In the genomic region with DNA sequence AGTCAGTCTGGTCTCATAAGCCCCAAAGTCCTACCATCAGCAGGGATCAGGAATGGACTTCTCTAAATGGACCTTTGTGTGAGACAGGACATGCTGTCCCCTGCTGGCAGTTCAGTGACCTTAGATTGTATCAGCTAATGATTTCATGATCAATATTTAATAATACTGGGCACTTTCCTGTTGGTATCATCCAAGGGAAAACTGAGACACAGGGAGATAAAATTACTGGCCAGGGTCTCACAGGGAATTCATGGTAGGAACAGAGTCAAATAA, we compare ENCODE assay signal across 15 mouse cellular contexts. TPM values are rescaled to one million over a fixed set of nuclear protein-coding genes. Genes with fewer than 3 reads are reported as not detected.
A peak's percentile ranks its signal among the peaks of the same experiment; 100 is the strongest.
DNase-seq lines count a peak whose midpoint lies in the region; ATAC-seq and TF ChIP-seq lines count a peak whose summit lies in the region.
"Had no signal": no experiment of that assay in that cellular context is flagged by ENCODE, and none has a peak within 500 bp of the region (broad histone marks: within the 10 kb centered on the region; RNA-seq: fewer than 3 reads in every experiment).

No protein-coding gene starts in this region.

- no peak overlapping the region for H3K4me2 ChIP-seq in kidney, postnatal 0 days (ENCODE audit: low read length)
- no peak overlapping the region for H3K4me2 ChIP-seq in kidney, embryonic 14.5 days (replicated peaks; ENCODE audit: low read depth, low read length)
- no peak overlapping the region for H3K4me2 ChIP-seq in midbrain, embryonic 11.5 days
- no peak overlapping the region for H3K4me2 ChIP-seq in midbrain, embryonic 15.5 days
- H3K4me2 ChIP-seq: hindbrain, embryonic 13.5 days; limb, embryonic 15.5 days had no signal

- no peaks in the 10 kb centered on the region for H3K4me1 ChIP-seq in kidney, postnatal 0 days (replicated peaks; ENCODE audit: insufficient read depth, low read length)
- no peaks in the 10 kb centered on the region for H3K4me1 ChIP-seq in kidney, embryonic 14.5 days (ENCODE audit: control insufficient read depth, insufficient read depth, low read length)
- 0 out of 2 replicates have a peak, but pooled peaks cover 2% of the 10 kb centered on the region for H3K4me1 ChIP-seq in midbrain, embryonic 11.5 days (ENCODE audit: control insufficient read depth, insufficient read depth, low read length)
- H3K4me1 ChIP-seq in midbrain, embryonic 15.5 days: peaks cover 7% of the 10 kb centered on the region
- H3K4me1 ChIP-seq in embryonic facial prominence, embryonic 10.5 days: peaks cover 79% of the 10 kb centered on the region

- no peak for ATAC-seq in kidney, postnatal 0 days (replicated peaks; ENCODE audit: low FRiP score, low read depth)
- no peak for ATAC-seq in kidney, embryonic 14.5 days (ENCODE audit: low FRiP score, low TSS enrichment)
- ATAC-seq in midbrain, embryonic 11.5 days (ENCODE audit: low FRiP score): no peak
- ATAC-seq in midbrain, embryonic 15.5 days (replicated peaks): no peak
- ATAC-seq: midbrain, embryonic 16.5 days had no signal

- no peak for DNase-seq in kidney, postnatal 0 days (ENCODE audit: low spot score)
- peak; percentile 8 for DNase-seq in midbrain, embryonic 11.5 days (ENCODE audit: low spot score, missing footprints)
- no peak for DNase-seq in embryonic facial prominence, embryonic 10.5 days (ENCODE audit: low spot score)
- peak; percentile 33 for DNase-seq in splenic B cell, adult 2 months (ENCODE audit: low read depth, low spot score)
- DNase-seq in thymus, postnatal 0 days (ENCODE audit: low spot score): no peak
- DNase-seq: adrenal gland, postnatal 25 days; cerebellum, postnatal 25 days; gastrocnemius, postnatal 25 days; kidney, adult 8-10 months; lung, postnatal 14 days had no signal

- H3K27ac ChIP-seq in kidney, postnatal 0 days: no peak overlapping the region
- H3K27ac ChIP-seq in kidney, embryonic 14.5 days (ENCODE audit: low read depth, low read length): no peak overlapping the region
- no peak overlapping the region for H3K27ac ChIP-seq in midbrain, embryonic 11.5 days (ENCODE audit: low read depth, low read length)
- no peak overlapping the region for H3K27ac ChIP-seq in midbrain, embryonic 15.5 days
- H3K27ac ChIP-seq in embryonic facial prominence, embryonic 10.5 days (replicated peaks): 0 out of 2 replicates have a peak overlapping the region, but pooled peaks have one; percentile 71
- H3K27ac ChIP-seq: hindbrain, embryonic 13.5 days; limb, embryonic 15.5 days had no signal

- no peak overlapping the region for H3K9ac ChIP-seq in kidney, postnatal 0 days (ENCODE audit: low read depth, low read length)
- H3K9ac ChIP-seq in kidney, embryonic 14.5 days (ENCODE audit: low read depth, low read length): no peak overlapping the region
- no peak overlapping the region for H3K9ac ChIP-seq in midbrain, embryonic 11.5 days (ENCODE audit: low read length)
- H3K9ac ChIP-seq in midbrain, embryonic 15.5 days: no peak overlapping the region
- H3K9ac ChIP-seq: hindbrain, embryonic 13.5 days; limb, embryonic 15.5 days had no signal

- H3K4me3 ChIP-seq in kidney, postnatal 0 days (replicated peaks; ENCODE audit: low read depth, low read length): no peak overlapping the region
- H3K4me3 ChIP-seq in kidney, embryonic 14.5 days (ENCODE audit: low read length): no peak overlapping the region
- no peak overlapping the region for H3K4me3 ChIP-seq in midbrain, embryonic 11.5 days (ENCODE audit: low read depth, low read length)
- H3K4me3 ChIP-seq in midbrain, embryonic 15.5 days: no peak overlapping the region
- no peak overlapping the region for H3K4me3 ChIP-seq in embryonic facial prominence, embryonic 10.5 days
- H3K4me3 ChIP-seq: hindbrain, embryonic 13.5 days; limb, embryonic 15.5 days had no signal

- no peaks in the 10 kb centered on the region for H3K9me3 ChIP-seq in kidney, postnatal 0 days (replicated peaks; ENCODE audit: low read length)
- H3K9me3 ChIP-seq in kidney, embryonic 14.5 days (ENCODE audit: control insufficient read depth, low read length): no peaks in the 10 kb centered on the region
- no peaks in the 10 kb centered on the region for H3K9me3 ChIP-seq in midbrain, embryonic 11.5 days (ENCODE audit: control insufficient read depth, low read length)
- no peaks in the 10 kb centered on the region for H3K9me3 ChIP-seq in midbrain, embryonic 15.5 days
- no peaks in the 10 kb centered on the region for H3K9me3 ChIP-seq in embryonic facial prominence, embryonic 10.5 days
- H3K9me3 ChIP-seq: hindbrain, embryonic 13.5 days; limb, embryonic 15.5 days had no signal

- TF ChIP-seq CTCF in kidney, postnatal 0 days (IDR thresholded peaks at IDR 0.05; ENCODE audit: low read depth): peak; percentile 27; the same call in 1 of the 2 replicates

- H3K27me3 ChIP-seq in kidney, postnatal 0 days (ENCODE audit: insufficient read depth, low read length): no peaks in the 10 kb centered on the region
- H3K27me3 ChIP-seq in kidney, embryonic 14.5 days (ENCODE audit: control insufficient read depth, insufficient read depth, low read length): no peaks in the 10 kb centered on the region
- H3K27me3 ChIP-seq in midbrain, embryonic 11.5 days (ENCODE audit: control insufficient read depth, insufficient read depth, low read length): no peaks in the 10 kb centered on the region
- H3K27me3 ChIP-seq in midbrain, embryonic 15.5 days (replicated peaks): no peaks in the 10 kb centered on the region
- no peaks in the 10 kb centered on the region for H3K27me3 ChIP-seq in embryonic facial prominence, embryonic 10.5 days (replicated peaks; ENCODE audit: low read depth, poor library complexity, severe bottlenecking)
- H3K27me3 ChIP-seq in splenic B cell, adult 2 months (ENCODE audit: control insufficient read depth, insufficient read depth, low read length, poor library complexity, severe bottlenecking): no peaks in the 10 kb centered on the region
- H3K27me3 ChIP-seq: hindbrain, embryonic 13.5 days; limb, embryonic 15.5 days had no signal

- H3K36me3 ChIP-seq in kidney, postnatal 0 days (ENCODE audit: insufficient read depth, low read length): no peaks in the 10 kb centered on the region
- H3K36me3 ChIP-seq in kidney, embryonic 14.5 days (ENCODE audit: control insufficient read depth, insufficient read depth, low read length): no peaks in the 10 kb centered on the region
- no peaks in the 10 kb centered on the region for H3K36me3 ChIP-seq in midbrain, embryonic 11.5 days (ENCODE audit: control insufficient read depth, insufficient read depth, low read length)
- H3K36me3 ChIP-seq in midbrain, embryonic 15.5 days (replicated peaks): no peaks in the 10 kb centered on the region
- H3K36me3 ChIP-seq in embryonic facial prominence, embryonic 10.5 days (replicated peaks): no peaks in the 10 kb centered on the region
- no peaks in the 10 kb centered on the region for H3K36me3 ChIP-seq in splenic B cell, adult 2 months (ENCODE audit: control insufficient read depth, insufficient read depth, low read length, poor library complexity, severe bottlenecking)
- H3K36me3 ChIP-seq: hindbrain, embryonic 13.5 days; limb, embryonic 15.5 days had no signal

RNA-seq across cellular contexts. Expression of a gene that starts 13.2 kb away (rescaled TPM):
- polyA plus RNA-seq in kidney, postnatal 0 days (2015; fragmentation: Nextera tagmentation; extraction: Ambion mirVana): 4.3 and 4.5 TPM in 2 replicates
- 5.3 and 9.0 TPM in 2 replicates for polyA plus RNA-seq in kidney, embryonic 14.5 days (2014; fragmentation: Nextera tagmentation; extraction: Ambion mirVana)
- 10.1 and 14.0 TPM in 2 replicates for polyA plus RNA-seq in midbrain, embryonic 11.5 days (2014; fragmentation: Nextera tagmentation; extraction: Ambion mirVana)
- polyA plus RNA-seq in midbrain, embryonic 15.5 days (2015; fragmentation: Nextera tagmentation; extraction: Ambion mirVana): 29.6 and 32.3 TPM in 2 replicates
- polyA plus RNA-seq in embryonic facial prominence, embryonic 10.5 days (2016; fragmentation: Nextera tagmentation; extraction: Ambion mirVana): 17.4 and 19.2 TPM in 2 replicates
- polyA plus RNA-seq in thymus, postnatal 0 days (2015; fragmentation: Nextera tagmentation; extraction: Ambion mirVana): 34.3 and 42.6 TPM in 2 replicates

Comparison
In these comparisons a context has a peak if more than half of its experiments do, and no peak if none do; other contexts are left out.
1. DNase-seq: peak in midbrain, embryonic 11.5 days (single experiment) and splenic B cell, adult 2 months (single experiment); none in kidney, postnatal 0 days (single experiment), embryonic facial prominence, embryonic 10.5 days (single experiment) and thymus, postnatal 0 days (single experiment).